Mouse (Mus musculus): ENCODE measurements around the gene Rec8.

Gene Rec8

DNA sequence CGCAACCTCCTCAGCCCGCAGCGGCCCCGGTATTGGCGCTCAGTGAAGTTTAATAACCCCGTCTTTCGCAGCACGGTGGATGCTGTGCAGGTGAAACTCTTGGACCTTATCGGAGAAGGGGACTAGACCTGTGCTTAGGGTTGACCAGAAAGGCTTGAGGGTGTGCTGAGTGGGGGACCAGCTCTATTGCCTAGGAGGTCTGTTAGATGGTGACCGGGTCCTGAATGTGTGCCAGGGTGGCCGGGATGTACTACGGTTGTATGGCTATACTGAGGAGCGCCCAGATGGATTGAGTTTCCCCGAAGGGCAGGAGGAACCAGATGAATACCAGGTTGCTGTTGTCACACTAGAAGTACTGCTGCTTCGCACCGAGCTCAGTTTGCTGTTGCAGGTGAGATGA lies 25.6 kb upstream of the Rec8 start:
- DNase-seq (ENCODE audit: low read depth, low spot score) = no peak

DNA sequence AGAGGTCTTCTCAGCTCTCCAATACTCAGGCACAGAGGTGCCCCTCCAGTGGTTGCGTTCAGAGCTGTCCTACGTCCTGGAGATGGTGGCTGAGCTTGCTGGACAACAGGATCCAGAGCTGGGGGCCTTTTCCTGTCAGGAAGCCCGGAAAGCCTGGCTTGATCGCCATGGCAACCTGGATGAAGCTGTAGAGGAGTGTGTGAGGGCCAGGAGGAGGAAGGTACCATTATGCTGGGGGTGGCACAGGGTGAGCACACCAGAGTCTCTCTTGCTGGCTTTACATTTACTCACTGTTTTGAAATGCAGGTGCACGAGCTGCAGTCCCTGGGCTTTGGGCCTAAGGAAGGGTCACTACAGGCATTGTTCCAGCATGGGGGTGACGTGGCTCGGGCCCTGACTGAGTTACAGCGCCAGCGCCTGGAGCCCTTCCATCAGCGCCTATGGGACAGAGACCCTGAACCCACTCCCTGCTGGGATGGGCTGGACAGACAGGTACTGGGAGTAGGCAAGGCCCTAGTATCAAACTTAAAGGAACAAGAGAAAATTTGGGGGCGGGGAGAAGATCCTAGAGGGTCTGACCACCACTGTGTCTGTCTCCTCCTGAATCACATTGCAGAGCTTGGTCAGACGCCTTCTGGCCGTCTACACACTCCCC lies 21.7 kb upstream of the Rec8 start:
- no peak for DNase-seq (ENCODE audit: low read depth, low spot score)

DNA sequence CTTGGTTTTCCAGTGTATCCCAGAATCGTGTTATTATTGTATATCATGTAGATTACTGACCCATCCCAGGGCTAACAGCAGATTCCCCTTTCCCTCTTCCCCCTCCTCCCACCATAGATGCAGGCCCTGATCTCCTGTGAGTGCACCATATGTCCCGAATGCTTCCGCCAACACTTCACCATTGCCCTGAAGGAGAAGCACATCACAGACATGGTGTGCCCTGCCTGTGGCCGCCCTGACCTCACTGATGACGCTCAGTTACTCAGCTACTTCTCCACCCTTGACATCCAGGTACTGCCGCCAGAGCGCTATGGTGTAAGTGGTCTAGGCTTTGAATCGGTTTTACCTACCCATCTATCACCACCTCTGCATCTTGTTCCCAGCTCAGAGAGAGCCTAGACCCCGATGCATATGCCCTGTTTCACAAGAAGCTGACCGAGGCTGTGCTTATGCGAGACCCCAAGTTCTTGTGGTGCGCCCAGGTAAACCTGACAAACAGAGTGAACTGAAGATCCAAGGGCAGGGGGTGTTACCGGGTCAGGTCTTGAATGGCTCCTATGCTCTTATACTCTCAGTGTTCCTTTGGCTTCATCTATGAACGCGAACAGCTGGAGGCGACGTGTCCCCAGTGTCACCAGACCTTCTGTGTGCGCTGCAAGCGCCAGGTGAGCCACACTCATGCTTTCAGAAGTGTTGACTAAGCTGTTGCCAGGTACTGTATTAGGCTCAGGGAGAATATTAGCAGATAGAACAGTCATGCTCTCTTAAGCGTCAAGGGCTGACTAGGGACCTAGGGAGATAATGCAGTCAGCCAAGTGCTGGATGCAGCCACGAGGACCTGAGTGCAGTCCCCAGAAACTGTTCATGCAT lies 19.1 kb upstream of the Rec8 start:
- DNase-seq (ENCODE audit: low read depth, low spot score) = no peak

DNA sequence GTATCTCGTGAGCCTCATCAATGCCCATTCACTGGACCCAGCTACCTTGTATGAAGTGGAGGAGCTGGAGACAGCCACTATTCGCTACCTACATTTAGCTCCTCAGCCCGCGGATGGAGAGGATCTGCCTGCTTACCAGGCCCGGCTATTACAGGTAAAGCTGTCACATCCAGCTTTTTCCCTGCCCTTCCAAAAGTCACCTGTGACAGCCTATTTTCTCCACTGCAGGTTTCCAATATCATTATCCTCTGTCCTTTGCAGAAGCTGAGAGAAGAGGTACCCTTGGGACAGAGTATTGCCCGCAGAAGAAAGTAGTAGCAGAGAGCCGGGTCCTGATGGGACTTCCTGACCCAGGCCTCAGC lies 14.6 kb upstream of the Rec8 start, which contains the start of gene Irf9:
Gene Irf9, plus strand, starts transcription at position 301 of the 362 bp plus-strand sequence.
- DNase-seq (ENCODE audit: low read depth, low spot score) = no peak

DNA sequence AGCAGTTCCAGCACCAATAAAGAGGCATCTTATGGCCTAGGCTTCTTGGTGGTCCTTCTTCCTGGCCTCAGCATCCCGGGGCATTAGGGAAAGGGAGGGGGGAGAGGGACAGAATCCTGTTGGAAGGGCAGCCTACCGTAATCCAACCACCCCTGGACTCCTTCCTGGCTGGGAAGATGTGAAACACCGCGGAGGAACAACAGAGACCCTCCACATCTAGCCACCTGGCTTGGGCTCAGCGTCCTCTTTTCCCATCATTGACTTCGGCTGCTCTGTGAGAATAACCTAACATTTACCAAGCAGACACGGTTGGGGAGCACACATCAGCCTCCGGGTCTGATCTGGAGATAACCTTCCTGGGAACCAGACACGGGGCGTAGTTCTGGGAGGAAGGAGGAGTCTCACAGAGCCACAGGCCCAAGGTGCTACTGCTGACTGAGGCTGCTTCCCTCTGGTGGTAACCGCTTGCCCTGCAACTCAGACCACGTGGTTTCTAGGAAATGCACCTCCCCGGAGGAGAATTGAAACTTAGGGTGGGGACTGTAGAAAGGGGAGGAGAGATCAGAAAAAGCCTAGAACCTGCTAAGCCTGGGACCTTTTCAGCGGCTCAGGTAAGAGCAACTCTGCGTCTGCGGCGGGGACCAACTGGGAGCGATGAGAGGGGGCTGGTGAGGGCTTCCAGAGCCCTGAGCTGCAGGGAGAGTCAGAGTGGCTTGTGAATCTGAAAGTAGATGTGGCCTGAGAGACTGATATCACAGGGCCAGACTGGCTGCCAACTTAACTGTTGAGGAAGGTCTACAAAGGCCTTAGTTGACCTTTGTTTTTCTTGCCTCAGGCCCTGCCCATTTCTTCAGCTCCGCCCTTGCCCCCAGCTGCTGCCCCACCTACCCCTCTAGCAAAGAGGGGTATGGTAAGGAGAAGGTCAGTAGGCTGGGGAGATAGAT lies 13.9 kb upstream of the Rec8 start:
- DNase-seq (ENCODE audit: low read depth, low spot score) = peak; percentile 73

DNA sequence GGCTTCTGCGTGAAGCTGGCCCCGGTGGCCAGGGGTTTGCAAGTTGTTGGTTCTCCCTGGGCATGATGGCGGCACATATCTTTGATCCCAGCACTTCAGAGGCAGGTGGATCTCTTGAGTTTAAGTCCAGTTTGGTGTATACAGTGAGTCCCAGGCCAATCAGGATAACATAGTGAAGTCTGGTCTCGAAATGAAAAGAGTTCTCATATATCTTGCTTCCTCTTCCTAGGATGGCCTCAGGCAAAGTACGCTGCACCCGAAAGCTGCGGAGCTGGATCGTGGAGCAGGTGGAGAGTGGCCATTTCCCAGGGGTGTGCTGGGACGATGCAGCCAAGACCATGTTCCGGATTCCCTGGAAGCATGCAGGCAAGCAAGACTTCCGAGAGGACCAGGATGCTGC lies 13.0 kb upstream of the Rec8 start:
- DNase-seq (ENCODE audit: low read depth, low spot score) = no peak

DNA sequence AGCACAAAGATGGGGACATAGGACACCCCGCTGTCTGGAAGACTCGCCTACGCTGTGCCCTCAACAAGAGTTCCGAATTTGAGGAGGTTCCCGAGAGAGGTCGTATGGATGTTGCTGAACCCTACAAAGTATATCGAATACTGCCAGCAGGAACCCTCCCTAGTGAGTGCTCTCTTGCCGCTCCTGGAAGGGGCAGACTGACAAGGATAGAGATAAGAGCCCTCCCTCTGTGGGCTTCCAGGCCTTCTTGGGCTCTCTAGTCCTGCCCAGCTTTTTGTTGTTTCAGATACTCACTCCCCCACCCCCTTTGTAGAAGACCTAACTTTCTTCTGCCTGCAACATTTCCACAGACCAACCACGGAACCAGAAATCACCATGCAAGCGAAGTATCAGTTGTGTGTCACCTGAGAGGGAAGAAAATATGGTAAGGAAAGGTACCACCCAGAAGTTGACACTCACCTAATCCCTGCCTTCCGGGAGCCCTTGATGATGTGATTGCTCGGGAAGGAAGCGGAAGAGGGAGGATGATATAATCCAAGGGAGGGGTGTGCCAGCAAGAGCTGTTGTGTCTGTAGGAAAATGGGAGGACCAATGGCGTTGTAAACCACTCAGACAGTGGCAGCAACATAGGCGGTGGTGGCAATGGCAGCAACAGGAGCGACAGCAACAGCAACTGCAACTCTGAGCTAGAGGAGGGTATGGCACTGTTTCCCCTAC lies 11.9 kb upstream of the Rec8 start:
- DNase-seq (ENCODE audit: low read depth, low spot score) = no peak

DNA sequence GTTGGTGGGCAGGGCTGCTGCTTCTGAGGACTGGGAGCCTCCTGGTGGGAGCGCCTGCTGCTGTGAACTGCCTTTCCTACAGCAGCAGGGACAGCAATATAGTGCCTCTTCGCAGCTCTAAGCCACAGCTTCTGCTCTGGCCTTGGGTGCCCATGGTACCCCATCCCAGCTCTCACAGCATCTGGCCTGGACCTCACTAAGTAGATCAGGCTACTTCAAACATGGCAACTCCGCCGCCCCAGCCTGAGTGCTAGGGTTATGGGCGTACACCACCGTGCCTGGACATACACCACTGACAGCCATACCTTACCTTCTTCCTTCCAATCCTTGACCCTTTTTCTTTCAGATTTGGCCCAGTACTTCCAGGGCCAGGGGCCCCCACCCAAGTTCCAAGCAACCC lies 9.5 kb upstream of the Rec8 start:
- DNase-seq (ENCODE audit: low read depth, low spot score) = no peak

DNA sequence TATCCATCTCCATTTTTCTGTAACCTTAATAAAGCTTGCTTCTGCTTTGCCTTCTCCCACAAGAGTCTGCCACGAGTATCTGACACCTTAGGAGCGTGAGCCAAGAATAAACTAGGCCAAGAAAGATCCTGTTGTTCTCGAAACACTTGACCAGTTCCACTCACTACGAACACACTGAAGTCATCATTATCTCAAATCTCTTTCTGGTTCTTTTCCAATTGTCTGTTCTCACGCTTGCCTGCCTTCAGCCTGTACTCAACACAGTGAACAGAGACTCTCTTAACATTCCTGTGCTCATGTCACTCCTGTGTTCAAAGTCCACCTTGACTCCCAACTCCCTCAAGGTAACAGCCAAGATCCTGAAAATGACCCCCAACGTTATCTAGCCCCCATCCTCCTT lies 4.5 kb upstream of the Rec8 start:
- no peak for DNase-seq (ENCODE audit: low read depth, low spot score)

DNA sequence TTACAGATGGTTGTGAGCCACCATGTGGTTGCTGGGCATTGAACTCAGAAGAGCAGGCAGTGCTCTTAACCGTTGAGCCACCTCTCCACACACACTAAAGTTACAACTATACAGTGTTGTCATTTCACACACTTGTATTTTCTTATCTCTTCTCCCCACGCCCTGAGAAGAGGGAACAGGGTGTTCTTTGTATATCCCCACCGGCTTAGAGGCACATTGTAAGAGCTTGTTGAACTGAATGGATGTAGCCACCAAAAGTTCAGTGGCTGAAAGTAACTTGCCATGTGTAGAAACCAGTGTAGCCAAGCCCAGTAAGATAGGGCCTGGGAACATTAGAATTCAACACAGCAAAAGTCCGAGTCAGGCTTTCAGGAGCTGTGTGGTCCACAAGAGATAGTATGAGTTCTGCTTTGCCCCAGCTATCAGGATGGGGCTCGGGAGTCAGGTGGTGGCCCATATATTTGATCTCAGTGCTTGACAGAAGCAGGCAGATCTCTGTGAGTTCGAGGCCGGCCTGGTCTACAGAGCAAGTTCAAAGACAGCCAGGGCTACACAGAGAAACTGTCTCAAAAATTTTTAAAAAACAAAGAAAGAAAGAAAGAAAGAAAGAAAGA lies 3.2 kb upstream of the Rec8 start:
- no peak for DNase-seq (ENCODE audit: low read depth, low spot score)

DNA sequence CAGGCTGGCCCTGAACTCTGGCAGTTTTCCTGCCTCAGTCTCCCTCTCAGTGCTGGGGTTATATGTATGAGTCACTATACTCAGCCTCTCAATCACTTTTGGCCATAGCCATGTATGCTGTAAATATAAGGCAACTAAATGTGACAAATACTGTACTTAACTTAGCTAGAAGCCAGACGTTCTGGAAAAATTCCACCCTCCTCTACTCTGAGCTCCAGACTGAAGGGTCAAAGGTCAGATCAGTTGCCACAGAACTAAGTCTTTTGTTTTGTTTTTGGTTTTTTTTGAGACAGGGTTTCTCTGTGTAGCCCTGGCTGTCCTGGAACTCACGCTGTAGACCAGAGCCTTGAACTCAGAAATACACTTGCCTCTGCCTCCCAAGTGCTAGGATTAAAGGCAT lies 2.0 kb upstream of the Rec8 start:
- DNase-seq (ENCODE audit: low read depth, low spot score) = no peak

DNA sequence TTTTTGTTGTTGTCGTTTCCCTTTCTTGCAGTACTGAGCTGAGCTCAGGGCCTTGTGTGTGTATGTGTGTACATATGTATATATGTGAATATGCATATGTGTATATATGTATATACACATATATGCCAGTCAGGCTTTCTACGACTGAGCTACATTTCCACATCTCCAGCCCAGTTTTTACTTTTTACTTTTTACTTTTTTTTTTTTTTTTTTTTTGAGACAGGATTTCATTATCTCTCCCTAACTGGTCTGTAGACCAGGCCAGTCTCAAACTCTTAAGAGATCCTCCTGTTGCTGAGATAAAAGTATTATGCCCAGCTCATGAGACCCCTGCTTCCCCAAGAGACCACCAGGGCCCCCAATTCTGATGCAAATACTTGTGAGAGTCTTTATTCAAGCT lies 993 bp upstream of the Rec8 start:
- DNase-seq (ENCODE audit: low read depth, low spot score) = no peak

DNA sequence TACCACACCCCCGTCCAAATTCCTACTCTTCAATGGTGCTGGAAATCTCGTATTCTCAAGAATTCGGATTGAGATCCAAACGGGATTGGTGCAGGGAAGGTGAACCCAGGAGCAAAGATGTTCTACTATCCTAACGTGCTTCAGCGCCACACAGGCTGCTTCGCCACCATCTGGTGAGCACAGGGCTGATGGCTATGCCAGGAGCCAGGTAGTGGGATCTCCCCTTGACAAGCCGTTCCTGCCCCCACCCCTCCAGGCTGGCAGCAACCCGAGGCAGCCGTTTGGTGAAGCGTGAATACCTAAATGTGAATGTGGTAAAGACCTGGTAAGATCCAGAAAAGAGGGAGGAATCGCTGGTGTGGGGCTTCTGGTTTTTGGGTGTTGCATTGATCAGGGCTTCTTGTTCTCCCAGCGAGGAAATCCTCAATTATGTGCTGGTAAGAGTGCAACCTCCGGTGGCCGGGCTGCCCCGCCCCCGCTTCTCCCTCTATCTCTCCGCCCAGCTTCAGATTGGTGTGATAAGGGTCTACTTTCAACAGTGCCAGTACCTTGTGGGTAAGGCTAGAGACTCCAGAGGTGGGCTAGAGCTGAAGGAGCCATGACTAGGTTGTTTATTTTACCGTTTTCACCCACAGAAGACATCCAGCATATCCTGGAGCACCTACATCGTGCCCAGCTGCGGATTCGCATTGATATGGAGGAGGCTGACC lies 804 bp downstream of the Rec8 start:
- DNase-seq (ENCODE audit: low read depth, low spot score) = no peak

DNA sequence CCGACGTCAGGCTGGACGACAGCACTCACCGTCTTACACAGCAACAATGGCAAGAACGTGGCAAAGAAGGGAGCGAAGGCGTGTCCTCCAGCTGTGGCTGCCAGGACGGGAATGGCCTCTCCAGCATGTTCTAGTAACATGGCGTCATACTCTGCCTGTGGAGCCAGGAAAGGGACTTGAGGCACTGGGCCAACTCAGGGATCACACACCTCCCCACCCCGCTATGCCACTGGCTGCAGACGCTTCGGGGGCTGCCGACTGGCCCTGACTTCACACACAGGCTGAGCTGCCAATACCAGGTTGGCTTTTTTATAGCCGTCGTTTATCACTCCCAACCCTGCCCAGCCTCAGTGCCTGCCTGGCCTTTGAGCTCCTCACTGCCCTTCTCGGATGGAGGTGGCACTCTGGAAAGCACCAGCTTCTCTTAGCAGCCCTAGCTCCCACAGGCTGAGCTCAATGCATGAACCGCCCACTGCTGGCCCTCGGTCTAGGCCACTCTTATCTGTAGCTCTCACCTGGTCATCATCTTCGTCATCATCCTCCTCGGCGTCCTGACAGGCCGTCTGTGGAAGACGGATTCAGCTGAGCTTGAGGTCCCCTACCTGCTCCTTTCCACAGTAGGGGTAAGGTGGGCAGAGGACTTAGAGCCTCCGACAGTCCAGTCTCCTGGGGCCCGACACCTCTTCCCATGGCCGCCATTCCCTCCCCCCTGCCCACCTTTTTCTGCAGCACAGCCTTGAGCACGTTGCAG lies 10.4 kb downstream of the Rec8 start:
- no peak for DNase-seq (ENCODE audit: low read depth, low spot score)

DNA sequence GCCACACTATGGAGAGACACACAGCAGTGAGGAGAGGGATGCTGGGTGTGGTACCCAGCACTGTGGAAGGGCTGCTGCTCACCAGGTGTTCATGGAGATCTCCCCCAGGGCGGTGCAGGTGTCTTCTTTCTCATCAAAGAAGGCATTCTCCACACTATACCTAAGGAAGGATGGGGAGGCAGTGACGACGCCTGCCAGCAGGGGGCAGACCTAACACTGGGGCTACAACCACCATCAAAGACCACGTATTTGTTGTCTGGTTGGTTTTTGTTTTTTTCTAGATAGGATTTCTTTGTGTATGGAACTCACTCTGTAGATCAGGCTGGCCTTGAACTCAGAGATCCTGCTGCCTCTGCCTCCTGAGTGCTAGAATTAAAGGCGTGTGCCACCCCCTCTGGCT lies 11.5 kb downstream of the Rec8 start:
- DNase-seq (ENCODE audit: low read depth, low spot score) = no peak

DNA sequence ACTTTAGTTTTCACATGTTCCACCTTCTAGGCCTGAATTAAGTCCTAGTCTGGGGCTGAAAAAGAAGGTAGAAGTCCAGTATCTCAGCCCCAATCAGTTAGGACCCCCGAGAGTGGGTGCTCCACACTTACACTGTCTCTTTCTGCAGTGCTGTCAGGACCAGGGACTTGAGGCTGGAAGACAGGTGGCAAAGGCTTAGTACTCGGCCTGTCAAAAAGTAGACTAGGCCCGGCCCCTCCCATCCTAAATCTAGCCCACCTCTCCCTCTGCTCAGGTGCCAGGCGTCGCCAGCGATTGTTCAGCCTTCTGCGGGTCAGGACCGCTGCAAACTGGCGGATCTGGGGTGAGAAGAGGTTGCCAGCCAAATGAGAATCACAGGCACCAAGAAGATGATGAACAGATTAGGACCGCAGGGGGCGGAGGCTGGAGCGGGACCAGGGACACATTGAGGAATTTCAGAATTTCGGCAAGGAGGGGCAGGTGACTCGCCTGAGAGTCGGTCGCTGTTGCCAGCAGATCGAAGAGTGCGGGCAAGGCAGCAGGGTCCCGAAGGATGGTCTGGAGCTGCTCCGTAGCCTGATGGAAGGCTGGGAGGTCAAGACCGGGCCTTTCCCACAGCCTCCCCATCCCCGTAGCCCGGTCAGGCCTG lies 17.2 kb downstream of the Rec8 start:
- DNase-seq (ENCODE audit: low read depth, low spot score) = no peak

DNA sequence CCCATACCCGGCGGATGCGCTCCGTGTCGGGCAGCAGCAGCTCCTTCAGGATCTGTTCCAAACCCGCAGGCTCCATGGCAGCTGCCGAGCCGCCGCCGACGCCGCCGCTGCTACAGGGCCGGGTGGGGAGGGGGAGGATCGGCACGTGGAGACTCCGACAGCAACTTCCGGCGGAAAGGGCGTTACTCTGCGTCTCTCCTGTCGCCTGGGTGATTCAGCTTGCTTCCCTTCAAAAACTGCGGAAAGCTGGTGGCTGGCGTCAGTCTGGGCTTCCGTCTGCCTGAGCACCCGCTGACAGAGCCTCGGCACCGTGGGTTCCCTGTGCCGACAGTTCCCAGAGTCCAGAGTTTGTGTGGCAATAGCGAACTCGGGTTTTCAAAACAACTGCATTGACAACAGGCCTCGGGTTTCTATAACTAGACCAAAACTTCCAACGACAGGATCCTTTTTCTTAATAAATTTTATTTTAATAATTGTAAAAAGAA lies 17.7 kb downstream of the Rec8 start, which contains the start of gene Ipo4:
Gene Ipo4, minus strand, starts transcription at position 435 of the 485 bp plus-strand sequence.
- DNase-seq (ENCODE audit: low read depth, low spot score) = peak; percentile 90

DNA sequence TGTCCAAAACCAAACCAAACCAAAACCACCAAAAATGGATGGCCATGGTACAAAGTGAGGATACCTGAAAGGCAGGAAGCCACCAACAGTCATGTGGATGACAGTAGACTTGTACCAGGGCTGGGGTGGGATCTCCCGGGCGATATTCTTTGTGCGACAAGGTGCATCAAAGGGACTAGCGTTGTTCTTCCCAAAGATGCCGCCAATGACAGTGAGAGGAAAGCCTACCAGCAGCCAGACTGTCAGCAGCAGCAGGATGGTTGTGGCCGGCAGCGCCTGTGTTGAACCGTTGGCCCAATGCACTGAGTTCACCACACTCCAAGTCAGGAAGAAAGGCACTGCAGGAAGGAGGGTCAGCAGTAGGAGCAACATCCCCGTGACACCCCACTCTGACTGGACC lies 20.0 kb downstream of the Rec8 start, which contains the start of gene Gm49378:
Gene Gm49378, minus strand, starts transcription at position 101 of the 400 bp plus-strand sequence.
- DNase-seq (ENCODE audit: low read depth, low spot score) = no peak

DNA sequence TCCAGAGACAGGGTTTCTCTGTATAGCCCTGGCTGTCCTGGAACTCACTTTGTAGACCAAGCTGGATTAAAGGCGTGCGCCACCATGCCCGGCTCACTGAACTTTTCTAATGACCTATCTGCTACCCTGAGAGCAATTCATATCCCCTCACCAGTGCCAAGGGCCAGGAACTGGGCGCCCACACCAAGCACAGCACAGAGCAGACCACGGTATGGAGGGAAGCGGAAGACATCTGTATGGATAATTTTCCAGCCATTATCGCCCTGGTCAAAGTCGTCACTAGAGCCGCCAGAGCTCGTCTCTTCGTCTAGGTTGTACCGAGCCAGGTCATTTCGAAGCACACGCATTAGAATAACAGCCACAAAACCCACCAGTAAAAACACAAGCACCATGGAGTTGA lies 23.0 kb downstream of the Rec8 start:
- DNase-seq (ENCODE audit: low read depth, low spot score) = no peak
